Mouse (Mus musculus): Measurements from ENCODE around the gene Mreg. TPM values are rescaled to one million over a fixed set of nuclear protein-coding genes. Genes with fewer than 3 reads are reported as not detected.

Gene Mreg
- total RNA-seq, 2 experiments from 2014 or later, result 4.1 to 4.5 TPM

GRCm38 (mm10) chr1:72196626-72197359 lies 15.3 kb downstream of the Mreg start:
- DNase-seq (ENCODE audit: low spot score in 2 of 2), result no peak

- no peak for DNase-seq (ENCODE audit: low spot score in 2 of 2)
These were observed 16.0 kb downstream of the Mreg start for GRCm38 (mm10) chr1:72196123-72196522.

- DNase-seq (ENCODE audit: low spot score in 2 of 2), result no peak
These were observed 20.7 kb downstream of the Mreg start for GRCm38 (mm10) chr1:72191449-72191848.

GRCm38 (mm10) chr1:72188142-72188738 lies 23.9 kb downstream of the Mreg start:
- DNase-seq (ENCODE audit: low spot score in 2 of 2), result no peak

- no peak for DNase-seq (ENCODE audit: low spot score in 2 of 2)
These were observed 24.6 kb downstream of the Mreg start for GRCm38 (mm10) chr1:72187486-72187885.

- DNase-seq (ENCODE audit: low spot score in 2 of 2), result no peak
These were observed 26.0 kb downstream of the Mreg start for GRCm38 (mm10) chr1:72186151-72186550.

GRCm38 (mm10) chr1:72183554-72183953 lies 28.6 kb downstream of the Mreg start:
- DNase-seq (ENCODE audit: low spot score in 2 of 2), result no peak

- DNase-seq (ENCODE audit: low spot score in 2 of 2), result no peak
These were observed 29.1 kb downstream of the Mreg start for GRCm38 (mm10) chr1:72182930-72183499.

GRCm38 (mm10) chr1:72179947-72180346 lies 32.2 kb downstream of the Mreg start:
- DNase-seq (ENCODE audit: low spot score in 2 of 2), result no peak

- DNase-seq (ENCODE audit: low spot score in 2 of 2), result no peak
These were observed 35.9 kb downstream of the Mreg start for GRCm38 (mm10) chr1:72176239-72176638.

- no peak for DNase-seq (ENCODE audit: low spot score in 2 of 2)
These were observed 37.9 kb downstream of the Mreg start for GRCm38 (mm10) chr1:72174183-72174582.

GRCm38 (mm10) chr1:72173402-72174051 lies 38.6 kb downstream of the Mreg start:
- DNase-seq (ENCODE audit: low spot score in 2 of 2), result no peak

- DNase-seq (ENCODE audit: low spot score in 2 of 2), result no peak
These were observed 39.3 kb downstream of the Mreg start for GRCm38 (mm10) chr1:72172788-72173187.

GRCm38 (mm10) chr1:72171001-72171860 lies 40.9 kb downstream of the Mreg start:
- DNase-seq (ENCODE audit: low spot score in 2 of 2), result no peak

- DNase-seq (ENCODE audit: low spot score in 2 of 2), result no peak
These were observed 45.1 kb downstream of the Mreg start for GRCm38 (mm10) chr1:72167024-72167423.

- no peak for DNase-seq (ENCODE audit: low spot score in 2 of 2)
These were observed 45.7 kb downstream of the Mreg start for GRCm38 (mm10) chr1:72166468-72166814.

GRCm38 (mm10) chr1:72165723-72166467 lies 46.2 kb downstream of the Mreg start:
- no peak for DNase-seq (ENCODE audit: low spot score in 2 of 2)

- DNase-seq (ENCODE audit: low spot score in 2 of 2), result no peak
These were observed 51.8 kb downstream of the Mreg start for GRCm38 (mm10) chr1:72160321-72160720.

- no peak for DNase-seq (ENCODE audit: low spot score in 2 of 2)
These were observed 67.1 kb downstream of the Mreg start for GRCm38 (mm10) chr1:72145041-72145440.

- DNase-seq (ENCODE audit: low spot score in 2 of 2), result no peak
These were observed 67.7 kb downstream of the Mreg start for GRCm38 (mm10) chr1:72144426-72144825.
